Mouse (Mus musculus): ENCODE measurements at regions not wholly inside any gene's neighbourhood (a gene's known extent, or its start where the extent isn't known, plus 50 kb on each side); places are given as distances from the start of the nearest gene placed in this dataset.

DNA sequence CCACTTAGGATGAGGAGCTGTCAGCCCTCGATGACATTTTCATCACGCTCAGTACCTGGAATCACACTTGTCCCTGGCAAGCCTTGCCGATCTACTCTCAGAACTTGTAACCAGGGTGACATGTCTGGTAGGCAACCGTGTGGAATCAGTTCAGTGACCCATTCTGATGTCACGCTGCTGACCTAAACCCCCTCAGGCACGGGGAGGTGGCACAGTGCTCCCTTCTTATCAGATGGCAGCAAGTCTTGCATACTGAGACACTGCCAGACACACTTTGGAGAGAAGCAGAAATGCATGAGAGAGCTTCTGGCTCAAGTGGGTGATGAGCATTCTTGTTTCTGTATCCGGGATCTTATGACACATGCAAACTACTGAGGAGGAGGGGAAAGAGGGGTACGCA, 470.2 kb downstream of the Tcerg1l start:
- 77% methylated on average over 8 of the region's 8 CpGs for WGBS
- H3K27ac ChIP-seq (ENCODE audit: low read depth) = no peak overlapping the region
- H3K4me1 ChIP-seq (replicated peaks; ENCODE audit: control insufficient read depth, insufficient read depth, low read length) = 0 out of 2 replicates have a peak, but pooled peaks cover 13% of the 10 kb centered on the region
- H3K9me3 ChIP-seq (ENCODE audit: control insufficient read depth, low read length) = no peaks in the 10 kb centered on the region
- no peak overlapping the region for H3K4me2 ChIP-seq (ENCODE audit: low read length)
- no peak overlapping the region for H3K4me3 ChIP-seq (ENCODE audit: low read depth, low read length)
- H3K36me3 ChIP-seq (ENCODE audit: control insufficient read depth, insufficient read depth, low read length) = no peaks in the 10 kb centered on the region
- H3K27me3 ChIP-seq (replicated peaks; ENCODE audit: control insufficient read depth, insufficient read depth, low read length) = no peaks in the 10 kb centered on the region
- DNase-seq (ENCODE audit: low spot score) (no peak), ATAC-seq (replicated peaks; ENCODE audit: low FRiP score, low TSS enrichment, low read depth) (no peak)
- no peak overlapping the region for H3K9ac ChIP-seq (ENCODE audit: low read length)

DNA sequence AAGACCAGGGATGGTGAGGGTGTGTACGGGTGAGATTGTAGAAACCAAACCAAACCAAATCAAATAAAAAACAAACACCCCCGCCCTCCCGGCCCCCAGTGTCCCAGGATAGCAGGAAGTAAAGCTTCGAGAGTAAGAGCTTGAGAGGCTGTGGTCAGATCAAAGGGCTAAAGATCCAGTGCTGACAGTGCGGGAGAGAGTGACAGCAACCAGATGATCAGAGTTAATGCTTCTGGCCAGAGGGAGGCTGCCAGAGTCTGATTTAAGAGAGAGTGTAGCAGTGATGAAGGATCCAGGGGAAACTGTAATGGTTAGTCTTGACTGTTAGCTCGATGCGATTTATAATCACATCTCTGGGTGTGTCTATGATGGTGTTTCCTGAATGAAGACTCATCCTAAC, 467.3 kb downstream of the Tcerg1l start:
- no peak for ATAC-seq (replicated peaks; ENCODE audit: low FRiP score, low TSS enrichment, low read depth)
- no peak for DNase-seq (ENCODE audit: low spot score)
- H3K4me3 ChIP-seq (ENCODE audit: low read depth, low read length) = no peak overlapping the region
- H3K9me3 ChIP-seq (ENCODE audit: control insufficient read depth, low read length) = no peaks in the 10 kb centered on the region
- no peak overlapping the region for H3K27ac ChIP-seq (ENCODE audit: low read depth)
- H3K36me3 ChIP-seq (ENCODE audit: control insufficient read depth, insufficient read depth, low read length) = no peaks in the 10 kb centered on the region
- WGBS = 11% methylated on average over 7 of the region's 7 CpGs
- no peak overlapping the region for H3K4me2 ChIP-seq (ENCODE audit: low read length)
- H3K27me3 ChIP-seq (replicated peaks; ENCODE audit: control insufficient read depth, insufficient read depth, low read length) = no peaks in the 10 kb centered on the region
- H3K9ac ChIP-seq (ENCODE audit: low read length) = no peak overlapping the region
- 0 out of 2 replicates have a peak, but pooled peaks cover 13% of the 10 kb centered on the region for H3K4me1 ChIP-seq (replicated peaks; ENCODE audit: control insufficient read depth, insufficient read depth, low read length)

DNA sequence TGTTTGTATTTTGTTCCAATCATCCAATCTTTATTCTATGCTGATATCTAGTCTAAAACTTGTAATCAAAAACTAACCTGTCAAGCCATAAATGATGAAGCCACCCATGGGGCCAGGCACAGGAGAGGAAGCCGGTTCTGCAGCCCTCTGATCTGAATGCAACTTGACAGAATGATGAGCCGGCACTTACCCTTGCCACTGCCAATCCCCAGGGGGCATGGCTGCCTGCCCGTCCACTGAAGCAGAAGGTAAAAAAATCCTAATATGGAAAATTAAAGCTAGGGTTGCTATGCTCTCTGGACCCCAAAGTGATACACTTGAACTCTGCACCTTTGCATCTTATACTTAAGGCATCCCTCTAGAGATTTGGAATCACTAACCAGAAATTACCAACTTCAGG, 461.6 kb downstream of the Tcerg1l start:
- DNase-seq (ENCODE audit: low spot score) (no peak), ATAC-seq (replicated peaks; ENCODE audit: low FRiP score, low TSS enrichment, low read depth) (no peak)
- no peaks in the 10 kb centered on the region for H3K4me1 ChIP-seq (replicated peaks; ENCODE audit: control insufficient read depth, insufficient read depth, low read length)
- H3K4me3 ChIP-seq (ENCODE audit: low read depth, low read length) = no peak overlapping the region
- H3K27me3 ChIP-seq (replicated peaks; ENCODE audit: control insufficient read depth, insufficient read depth, low read length) = no peaks in the 10 kb centered on the region
- WGBS = 64% methylated on average over 3 of the region's 3 CpGs
- H3K4me2 ChIP-seq (ENCODE audit: low read length) = no peak overlapping the region
- no peak overlapping the region for H3K9ac ChIP-seq (ENCODE audit: low read length)
- no peaks in the 10 kb centered on the region for H3K36me3 ChIP-seq (ENCODE audit: control insufficient read depth, insufficient read depth, low read length)
- no peak overlapping the region for H3K27ac ChIP-seq (ENCODE audit: low read depth)
- no peaks in the 10 kb centered on the region for H3K9me3 ChIP-seq (ENCODE audit: control insufficient read depth, low read length)

DNA sequence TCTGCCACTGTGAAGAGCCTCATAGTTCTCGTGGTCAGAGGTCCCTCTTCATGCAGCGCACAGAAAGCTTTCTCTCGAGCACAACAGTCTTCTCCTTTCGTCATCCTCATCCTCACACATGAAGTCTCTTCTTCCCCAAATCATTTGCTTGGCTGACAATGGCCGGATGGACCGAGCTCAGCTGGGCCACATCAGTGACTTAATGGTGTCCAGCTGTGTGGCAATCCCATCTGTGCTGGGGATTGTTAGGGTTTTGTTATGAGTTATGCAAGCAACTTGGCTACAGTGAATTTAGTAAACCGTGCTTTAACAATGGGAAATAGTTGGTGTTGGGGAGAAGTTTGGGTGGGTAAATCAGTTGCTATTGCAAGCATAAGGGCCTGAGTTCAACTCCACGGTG, 458.4 kb downstream of the Tcerg1l start:
- Histone ChIP-seq H3K4me1 (replicated peaks; ENCODE audit: control insufficient read depth, insufficient read depth, low read length) (no peaks in the 10 kb centered on the region), H3K4me3 (ENCODE audit: low read depth, low read length) (no peak overlapping the region), H3K27ac (ENCODE audit: low read depth) (no peak overlapping the region), H3K36me3 (ENCODE audit: control insufficient read depth, insufficient read depth, low read length) (no peaks in the 10 kb centered on the region), H3K27me3 (replicated peaks; ENCODE audit: control insufficient read depth, insufficient read depth, low read length) (no peaks in the 10 kb centered on the region), H3K4me2 (ENCODE audit: low read length) (no peak overlapping the region), H3K9ac (ENCODE audit: low read length) (no peak overlapping the region), H3K9me3 (ENCODE audit: control insufficient read depth, low read length) (no peaks in the 10 kb centered on the region)
- ATAC-seq (replicated peaks; ENCODE audit: low FRiP score, low TSS enrichment, low read depth) = no peak
- 78% methylated on average over 8 of the region's 8 CpGs for WGBS
- no peak for DNase-seq (ENCODE audit: low spot score)

DNA sequence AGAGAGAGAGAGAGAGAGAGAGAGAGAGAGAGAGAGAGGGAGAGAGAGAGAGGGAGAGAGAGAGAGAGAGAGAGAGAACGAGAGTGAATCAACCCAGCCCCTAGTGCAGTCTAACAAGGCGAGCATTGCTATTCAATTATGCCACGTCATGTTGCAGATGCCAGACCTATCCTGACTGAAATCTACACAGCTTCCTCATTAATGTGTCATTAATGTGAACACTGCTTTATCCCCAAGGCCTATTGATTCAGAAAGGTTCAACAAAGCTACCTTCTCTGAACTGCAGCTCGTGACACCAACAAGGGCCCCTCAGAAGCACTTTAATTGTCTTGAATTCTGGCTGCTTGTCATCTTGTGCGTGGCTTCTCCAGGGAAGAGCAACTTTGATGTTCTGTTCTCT, 457.4 kb downstream of the Tcerg1l start:
- DNase-seq (ENCODE audit: low spot score) (no peak), ATAC-seq (replicated peaks; ENCODE audit: low FRiP score, low TSS enrichment, low read depth) (no peak)
- no peak overlapping the region for H3K27ac ChIP-seq (ENCODE audit: low read depth)
- WGBS = 60% methylated on average over 5 of the region's 5 CpGs
- no peak overlapping the region for H3K9ac ChIP-seq (ENCODE audit: low read length)
- no peaks in the 10 kb centered on the region for H3K36me3 ChIP-seq (ENCODE audit: control insufficient read depth, insufficient read depth, low read length)
- H3K4me3 ChIP-seq (ENCODE audit: low read depth, low read length) = no peak overlapping the region
- H3K9me3 ChIP-seq (ENCODE audit: control insufficient read depth, low read length) = no peaks in the 10 kb centered on the region
- no peak overlapping the region for H3K4me2 ChIP-seq (ENCODE audit: low read length)
- H3K27me3 ChIP-seq (replicated peaks; ENCODE audit: control insufficient read depth, insufficient read depth, low read length) = no peaks in the 10 kb centered on the region
- H3K4me1 ChIP-seq (replicated peaks; ENCODE audit: control insufficient read depth, insufficient read depth, low read length) = no peaks in the 10 kb centered on the region

DNA sequence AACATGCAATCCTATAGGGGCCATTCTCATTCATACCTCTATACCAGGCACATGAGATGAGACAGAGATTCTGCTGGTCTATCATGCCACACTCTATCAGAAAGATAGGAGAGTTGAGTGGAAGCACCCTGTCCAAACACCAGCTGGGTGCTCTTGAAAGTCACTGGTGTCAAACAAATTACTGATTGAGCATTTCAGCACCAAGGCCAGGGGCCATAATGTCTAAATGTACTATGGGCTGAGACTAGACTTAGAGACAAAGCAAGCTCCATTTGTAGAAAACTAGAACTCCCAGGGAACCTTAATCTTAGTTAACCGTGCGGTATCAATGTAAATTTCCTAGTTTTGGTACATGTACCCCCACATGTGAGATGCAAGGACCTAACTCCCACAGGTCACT, 452.5 kb downstream of the Tcerg1l start:
- H3K36me3 ChIP-seq (ENCODE audit: control insufficient read depth, insufficient read depth, low read length) = no peaks in the 10 kb centered on the region
- no peak overlapping the region for H3K4me3 ChIP-seq (ENCODE audit: low read depth, low read length)
- no peaks in the 10 kb centered on the region for H3K9me3 ChIP-seq (ENCODE audit: control insufficient read depth, low read length)
- no peak overlapping the region for H3K9ac ChIP-seq (ENCODE audit: low read length)
- ATAC-seq (replicated peaks; ENCODE audit: low FRiP score, low TSS enrichment, low read depth) = no peak
- 88% methylated on average over 2 of the region's 2 CpGs for WGBS
- H3K4me2 ChIP-seq (ENCODE audit: low read length) = no peak overlapping the region
- no peaks in the 10 kb centered on the region for H3K27me3 ChIP-seq (replicated peaks; ENCODE audit: control insufficient read depth, insufficient read depth, low read length)
- no peak overlapping the region for H3K27ac ChIP-seq (ENCODE audit: low read depth)
- H3K4me1 ChIP-seq (replicated peaks; ENCODE audit: control insufficient read depth, insufficient read depth, low read length) = no peaks in the 10 kb centered on the region
- DNase-seq (ENCODE audit: low spot score) = peak; percentile 66

DNA sequence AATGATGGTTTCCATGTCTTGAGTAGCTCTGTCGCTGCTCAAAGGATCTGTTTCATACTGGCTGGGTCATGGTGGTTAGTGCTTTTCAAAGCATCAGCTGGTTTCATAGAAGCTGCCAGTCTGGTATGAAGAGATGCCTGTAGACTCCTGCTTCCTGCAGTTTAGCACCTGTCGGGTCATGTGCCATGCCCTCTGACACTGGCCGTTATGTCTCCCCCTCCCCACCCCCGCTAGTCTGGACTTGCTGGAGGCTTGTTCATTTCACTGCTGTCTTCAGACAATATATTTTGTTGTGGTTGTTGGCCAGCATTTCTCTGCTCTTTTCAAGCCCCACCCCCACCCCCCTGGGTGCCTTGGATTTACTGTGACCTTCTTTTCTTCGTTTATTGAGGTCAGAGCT, 450.1 kb downstream of the Tcerg1l start:
- Histone ChIP-seq H3K27ac (ENCODE audit: low read depth) (no peak overlapping the region), H3K4me2 (ENCODE audit: low read length) (no peak overlapping the region), H3K9ac (ENCODE audit: low read length) (no peak overlapping the region), H3K36me3 (ENCODE audit: control insufficient read depth, insufficient read depth, low read length) (no peaks in the 10 kb centered on the region), H3K9me3 (ENCODE audit: control insufficient read depth, low read length) (no peaks in the 10 kb centered on the region), H3K4me3 (ENCODE audit: low read depth, low read length) (no peak overlapping the region), H3K4me1 (replicated peaks; ENCODE audit: control insufficient read depth, insufficient read depth, low read length) (no peaks in the 10 kb centered on the region), H3K27me3 (replicated peaks; ENCODE audit: control insufficient read depth, insufficient read depth, low read length) (no peaks in the 10 kb centered on the region)
- no peak for ATAC-seq (replicated peaks; ENCODE audit: low FRiP score, low TSS enrichment, low read depth)
- WGBS = 23% methylated on average over 5 of the region's 5 CpGs
- no peak for DNase-seq (ENCODE audit: low spot score)

DNA sequence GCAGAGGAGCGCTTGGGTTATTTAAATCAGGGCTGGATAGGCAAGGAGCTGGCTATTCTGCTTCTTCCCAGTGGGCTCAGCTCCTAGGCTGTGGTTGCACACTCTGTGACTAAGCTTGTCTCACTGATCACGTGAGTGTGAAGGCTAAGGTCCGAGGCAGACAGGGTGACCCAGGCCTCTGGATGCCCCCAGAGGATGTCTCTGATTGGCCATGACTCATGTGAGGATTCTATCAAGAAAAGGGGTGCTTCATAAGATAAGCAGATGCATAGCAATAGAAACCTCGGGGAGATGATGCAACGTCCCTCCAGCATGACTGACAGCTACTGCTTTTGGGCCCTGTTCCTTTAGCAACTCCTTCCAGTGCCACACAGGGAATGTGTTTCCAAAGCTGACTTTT, 440.2 kb downstream of the Tcerg1l start:
- 75% methylated on average over 5 of the region's 5 CpGs for WGBS
- no peak overlapping the region for H3K4me2 ChIP-seq (ENCODE audit: low read length)
- H3K27ac ChIP-seq (ENCODE audit: low read depth) = no peak overlapping the region
- ATAC-seq (replicated peaks; ENCODE audit: low FRiP score, low TSS enrichment, low read depth) = no peak
- H3K4me3 ChIP-seq (ENCODE audit: low read depth, low read length) = no peak overlapping the region
- H3K27me3 ChIP-seq (replicated peaks; ENCODE audit: control insufficient read depth, insufficient read depth, low read length) = no peaks in the 10 kb centered on the region
- no peak for DNase-seq (ENCODE audit: low spot score)
- H3K9ac ChIP-seq (ENCODE audit: low read length) = no peak overlapping the region
- no peaks in the 10 kb centered on the region for H3K9me3 ChIP-seq (ENCODE audit: control insufficient read depth, low read length)
- no peaks in the 10 kb centered on the region for H3K36me3 ChIP-seq (ENCODE audit: control insufficient read depth, insufficient read depth, low read length)
- no peaks in the 10 kb centered on the region for H3K4me1 ChIP-seq (replicated peaks; ENCODE audit: control insufficient read depth, insufficient read depth, low read length)

DNA sequence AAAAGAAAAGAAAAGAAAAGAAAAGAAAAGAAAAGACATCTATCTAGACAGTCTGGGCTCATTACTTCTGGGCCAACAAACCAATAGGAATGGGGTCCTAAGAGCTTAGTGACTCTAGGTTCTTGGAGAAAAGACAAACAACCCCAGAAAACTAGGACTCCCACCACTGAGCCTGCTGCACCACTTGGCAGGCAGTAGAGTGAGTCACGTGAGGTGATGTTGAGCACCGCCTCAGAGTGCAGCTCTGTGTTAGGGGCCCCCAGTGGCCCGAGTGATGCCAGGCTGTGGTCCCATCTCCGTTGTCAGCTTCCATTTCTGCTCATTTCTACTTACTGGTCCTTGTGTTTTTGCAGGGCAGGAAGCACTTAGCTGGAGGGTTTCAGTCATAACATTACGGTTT, 439.7 kb downstream of the Tcerg1l start:
- Histone ChIP-seq H3K4me1 (replicated peaks; ENCODE audit: control insufficient read depth, insufficient read depth, low read length) (no peaks in the 10 kb centered on the region), H3K27me3 (replicated peaks; ENCODE audit: control insufficient read depth, insufficient read depth, low read length) (no peaks in the 10 kb centered on the region), H3K9ac (ENCODE audit: low read length) (no peak overlapping the region), H3K9me3 (ENCODE audit: control insufficient read depth, low read length) (no peaks in the 10 kb centered on the region), H3K4me2 (ENCODE audit: low read length) (no peak overlapping the region), H3K27ac (ENCODE audit: low read depth) (no peak overlapping the region), H3K4me3 (ENCODE audit: low read depth, low read length) (no peak overlapping the region), H3K36me3 (ENCODE audit: control insufficient read depth, insufficient read depth, low read length) (no peaks in the 10 kb centered on the region)
- DNase-seq (ENCODE audit: low spot score) (no peak), ATAC-seq (replicated peaks; ENCODE audit: low FRiP score, low TSS enrichment, low read depth) (no peak)
- WGBS = 65% methylated on average over 5 of the region's 5 CpGs

Data from intestine, embryonic 14.5 days (tissue).